Mouse (Mus musculus): Measurements from ENCODE around the gene Dot1l. TPM values are rescaled to one million over a fixed set of nuclear protein-coding genes. Genes with fewer than 3 reads are reported as not detected.

Dot1l gene
- polyA plus RNA-seq, 1 experiment from 2014 or later: 23.8 TPM

GRCm38 (mm10) chr10:80821991-80822390, 67.0 kb downstream of the Dot1l start:
- Histone ChIP-seq H3K4me1 (replicated peaks; ENCODE audit: control insufficient read depth, insufficient read depth, low read length) (no peaks in the 10 kb centered on the region), H3K9ac (no peak overlapping the region), H3K9me3 (ENCODE audit: control insufficient read depth, low read length) (no peaks in the 10 kb centered on the region), H3K36me3 (replicated peaks; ENCODE audit: control insufficient read depth, insufficient read depth) (no peaks in the 10 kb centered on the region), H3K27me3 (ENCODE audit: control insufficient read depth, insufficient read depth, low read length) (no peaks in the 10 kb centered on the region), H3K4me2 (replicated peaks) (no peak overlapping the region), H3K27ac (no peak overlapping the region), H3K4me3 (replicated peaks; ENCODE audit: low read length) (no peak overlapping the region)
- ATAC-seq (ENCODE audit: low FRiP score) (no peak), DNase-seq (ENCODE audit: low spot score) (no peak)
- WGBS: 44% methylated on average over 2 of the region's 2 CpGs

- no peak for DNase-seq (ENCODE audit: low spot score)
- Histone ChIP-seq H3K4me2 (replicated peaks) (no peak overlapping the region), H3K4me3 (replicated peaks; ENCODE audit: low read length) (no peak overlapping the region), H3K9ac (no peak overlapping the region), H3K27ac (no peak overlapping the region), H3K36me3 (replicated peaks; ENCODE audit: control insufficient read depth, insufficient read depth) (no peaks in the 10 kb centered on the region), H3K27me3 (ENCODE audit: control insufficient read depth, insufficient read depth, low read length) (no peaks in the 10 kb centered on the region), H3K4me1 (replicated peaks; ENCODE audit: control insufficient read depth, insufficient read depth, low read length) (peaks cover 1% of the 10 kb centered on the region), H3K9me3 (ENCODE audit: control insufficient read depth, low read length) (no peaks in the 10 kb centered on the region)
- no peak for ATAC-seq (ENCODE audit: low FRiP score)
- 90% methylated on average over 5 of the region's 5 CpGs for WGBS
Observed at GRCm38 (mm10) chr10:80822528-80822927, 67.5 kb downstream of the Dot1l start.

GRCm38 (mm10) chr10:80823316-80823715, 68.3 kb downstream of the Dot1l start:
- H3K36me3 ChIP-seq (replicated peaks; ENCODE audit: control insufficient read depth, insufficient read depth): no peaks in the 10 kb centered on the region
- DNase-seq (ENCODE audit: low spot score) (no peak), ATAC-seq (ENCODE audit: low FRiP score) (no peak)
- H3K4me1 ChIP-seq (replicated peaks; ENCODE audit: control insufficient read depth, insufficient read depth, low read length): peaks cover 9% of the 10 kb centered on the region
- no peaks in the 10 kb centered on the region for H3K27me3 ChIP-seq (ENCODE audit: control insufficient read depth, insufficient read depth, low read length)
- H3K9me3 ChIP-seq (ENCODE audit: control insufficient read depth, low read length): no peaks in the 10 kb centered on the region
- H3K4me2 ChIP-seq (replicated peaks): no peak overlapping the region
- H3K9ac ChIP-seq: no peak overlapping the region
- no peak overlapping the region for H3K27ac ChIP-seq
- no peak overlapping the region for H3K4me3 ChIP-seq (replicated peaks; ENCODE audit: low read length)
- 93% methylated on average over 1 of the region's 1 CpGs for WGBS

- no peaks in the 10 kb centered on the region for H3K9me3 ChIP-seq (ENCODE audit: control insufficient read depth, low read length)
- WGBS: 70% methylated on average over 8 of the region's 8 CpGs
- no peak overlapping the region for H3K9ac ChIP-seq
- no peak for ATAC-seq (ENCODE audit: low FRiP score)
- no peak overlapping the region for H3K27ac ChIP-seq
- peaks cover under 1% of the 10 kb centered on the region for H3K36me3 ChIP-seq (replicated peaks; ENCODE audit: control insufficient read depth, insufficient read depth)
- no peak overlapping the region for H3K4me2 ChIP-seq (replicated peaks)
- no peak overlapping the region for H3K4me3 ChIP-seq (replicated peaks; ENCODE audit: low read length)
- H3K4me1 ChIP-seq (replicated peaks; ENCODE audit: control insufficient read depth, insufficient read depth, low read length): peaks cover 12% of the 10 kb centered on the region
- DNase-seq (ENCODE audit: low spot score): no peak
- H3K27me3 ChIP-seq (ENCODE audit: control insufficient read depth, insufficient read depth, low read length): no peaks in the 10 kb centered on the region
Observed at GRCm38 (mm10) chr10:80823847-80824643, 69.0 kb downstream of the Dot1l start.

- 78% methylated on average over 2 of the region's 2 CpGs for whole genome bisulfite sequencing
- DNase-seq (ENCODE audit: low spot score): no peak
- Histone ChIP-seq H3K9ac (no peak overlapping the region), H3K4me2 (replicated peaks) (no peak overlapping the region), H3K4me3 (replicated peaks; ENCODE audit: low read length) (no peak overlapping the region), H3K36me3 (replicated peaks; ENCODE audit: control insufficient read depth, insufficient read depth) (peaks cover 9% of the 10 kb centered on the region), H3K27me3 (ENCODE audit: control insufficient read depth, insufficient read depth, low read length) (no peaks in the 10 kb centered on the region), H3K4me1 (replicated peaks; ENCODE audit: control insufficient read depth, insufficient read depth, low read length) (peaks cover 12% of the 10 kb centered on the region), H3K9me3 (ENCODE audit: control insufficient read depth, low read length) (no peaks in the 10 kb centered on the region), H3K27ac (no peak overlapping the region)
- ATAC-seq (ENCODE audit: low FRiP score): no peak
Observed at GRCm38 (mm10) chr10:80824827-80825226, 69.8 kb downstream of the Dot1l start.

- H3K4me3 ChIP-seq (replicated peaks; ENCODE audit: low read length): peak within 1 kb of the TSS; percentile 73
- DNase-seq (ENCODE audit: low spot score): peak; percentile 99
- WGBS: under 1% methylated on average over 72 of the region's 82 CpGs
Observed at GRCm38 (mm10) chr10:80826151-80827062, 71.4 kb downstream of the Dot1l start, which contains the start of gene Oaz1. TSS of gene Oaz1 (plus strand) at chr10:80826656.

GRCm38 (mm10) chr10:80827063-80827869, 72.3 kb downstream of the Dot1l start:
- ATAC-seq (ENCODE audit: low FRiP score): no peak
- no peaks in the 10 kb centered on the region for H3K27me3 ChIP-seq (ENCODE audit: control insufficient read depth, insufficient read depth, low read length)

More at GRCm38 (mm10) chr10:80826151-80827062, 71.4 kb downstream of the Dot1l start, which contains the start of gene Oaz1:
- peak; percentile 97 for ATAC-seq (ENCODE audit: low FRiP score)
- H3K9me3 ChIP-seq (ENCODE audit: control insufficient read depth, low read length): no peaks in the 10 kb centered on the region
- peak within 1 kb of the TSS; percentile 95 for H3K27ac ChIP-seq
- no peaks in the 10 kb centered on the region for H3K27me3 ChIP-seq (ENCODE audit: control insufficient read depth, insufficient read depth, low read length)
- peak within 1 kb of the TSS; percentile 91 for H3K4me2 ChIP-seq (replicated peaks)
- H3K9ac ChIP-seq: peak within 1 kb of the TSS; percentile 96
- peaks cover 12% of the 10 kb centered on the region for H3K4me1 ChIP-seq (replicated peaks; ENCODE audit: control insufficient read depth, insufficient read depth, low read length)
- H3K36me3 ChIP-seq (replicated peaks; ENCODE audit: control insufficient read depth, insufficient read depth): peaks cover 20% of the 10 kb centered on the region

GRCm38 (mm10) chr10:80827870-80828420, 72.9 kb downstream of the Dot1l start:
- no peak for ATAC-seq (ENCODE audit: low FRiP score)
- H3K9me3 ChIP-seq (ENCODE audit: control insufficient read depth, low read length): no peaks in the 10 kb centered on the region
- peak overlapping the region; percentile 73 for H3K4me3 ChIP-seq (replicated peaks; ENCODE audit: low read length)
- H3K4me2 ChIP-seq (replicated peaks): peak overlapping the region; percentile 91
- no peak overlapping the region for H3K27ac ChIP-seq
- DNase-seq (ENCODE audit: low spot score): no peak
- 83% methylated on average over 10 of the region's 10 CpGs for WGBS
- H3K27me3 ChIP-seq (ENCODE audit: control insufficient read depth, insufficient read depth, low read length): no peaks in the 10 kb centered on the region
- peaks cover 12% of the 10 kb centered on the region for H3K4me1 ChIP-seq (replicated peaks; ENCODE audit: control insufficient read depth, insufficient read depth, low read length)
- peaks cover 27% of the 10 kb centered on the region for H3K36me3 ChIP-seq (replicated peaks; ENCODE audit: control insufficient read depth, insufficient read depth)
- peak overlapping the region; percentile 96 for H3K9ac ChIP-seq

More at GRCm38 (mm10) chr10:80827063-80827869, 72.3 kb downstream of the Dot1l start:
- H3K36me3 ChIP-seq (replicated peaks; ENCODE audit: control insufficient read depth, insufficient read depth): peaks cover 25% of the 10 kb centered on the region
- peak overlapping the region; percentile 73 for H3K4me3 ChIP-seq (replicated peaks; ENCODE audit: low read length)
- H3K4me1 ChIP-seq (replicated peaks; ENCODE audit: control insufficient read depth, insufficient read depth, low read length): peaks cover 12% of the 10 kb centered on the region
- no peaks in the 10 kb centered on the region for H3K9me3 ChIP-seq (ENCODE audit: control insufficient read depth, low read length)
- peak overlapping the region; percentile 95 for H3K27ac ChIP-seq
- peak overlapping the region; percentile 96 for H3K9ac ChIP-seq
- H3K4me2 ChIP-seq (replicated peaks): peak overlapping the region; percentile 91
- DNase-seq (ENCODE audit: low spot score): no peak
- 11% methylated on average over 25 of the region's 29 CpGs for WGBS
